Mouse (Mus musculus): Measurements from ENCODE around the gene Dcaf8. TPM values are rescaled to one million over a fixed set of nuclear protein-coding genes. Genes with fewer than 3 reads are reported as not detected.

The Dcaf8 gene
- total RNA-seq, 2 experiments from 2014 or later = 114 to 153 TPM

- DNase-seq = peak; percentile 72
Observed at GRCm38 (mm10) chr1:172148279-172148954, 533 bp downstream of the Dcaf8 start.

GRCm38 (mm10) chr1:172148955-172149815 lies 1.3 kb downstream of the Dcaf8 start:
- no peak for DNase-seq

GRCm38 (mm10) chr1:172154536-172154935 lies 6.7 kb downstream of the Dcaf8 start:
- no peak for DNase-seq

GRCm38 (mm10) chr1:172155518-172155917 lies 7.6 kb downstream of the Dcaf8 start:
- DNase-seq = no peak

GRCm38 (mm10) chr1:172159970-172160369 lies 12.1 kb downstream of the Dcaf8 start:
- DNase-seq = no peak

GRCm38 (mm10) chr1:172160508-172160907 lies 12.6 kb downstream of the Dcaf8 start:
- DNase-seq = no peak

- DNase-seq = peak; percentile 27
Observed at GRCm38 (mm10) chr1:172162009-172162408, 14.1 kb downstream of the Dcaf8 start.

GRCm38 (mm10) chr1:172162959-172163358 lies 15.1 kb downstream of the Dcaf8 start:
- no peak for DNase-seq

GRCm38 (mm10) chr1:172167911-172168310 lies 20.0 kb downstream of the Dcaf8 start:
- DNase-seq = no peak

GRCm38 (mm10) chr1:172169809-172170208 lies 21.9 kb downstream of the Dcaf8 start:
- DNase-seq = no peak

GRCm38 (mm10) chr1:172172381-172172780 lies 24.5 kb downstream of the Dcaf8 start:
- DNase-seq = peak; percentile 26

GRCm38 (mm10) chr1:172173181-172173580 lies 25.3 kb downstream of the Dcaf8 start:
- DNase-seq = no peak

- DNase-seq = no peak
Observed at GRCm38 (mm10) chr1:172177791-172178190, 29.9 kb downstream of the Dcaf8 start.

GRCm38 (mm10) chr1:172179102-172179501 lies 31.2 kb downstream of the Dcaf8 start:
- DNase-seq = no peak

GRCm38 (mm10) chr1:172180881-172181280 lies 33.0 kb downstream of the Dcaf8 start:
- no peak for DNase-seq

- DNase-seq = no peak
Observed at GRCm38 (mm10) chr1:172181777-172182176, 33.9 kb downstream of the Dcaf8 start.

GRCm38 (mm10) chr1:172183056-172183455 lies 35.2 kb downstream of the Dcaf8 start:
- no peak for DNase-seq

- no peak for DNase-seq
Observed at GRCm38 (mm10) chr1:172183915-172184314, 36.0 kb downstream of the Dcaf8 start.

GRCm38 (mm10) chr1:172186401-172187289 lies 38.8 kb downstream of the Dcaf8 start:
- DNase-seq = no peak

- DNase-seq = no peak
Observed at GRCm38 (mm10) chr1:172188891-172189290, 41.0 kb downstream of the Dcaf8 start.

GRCm38 (mm10) chr1:172191578-172191977 lies 43.7 kb downstream of the Dcaf8 start:
- DNase-seq = no peak

GRCm38 (mm10) chr1:172192217-172192616 lies 44.3 kb downstream of the Dcaf8 start:
- DNase-seq = no peak

Data from adrenal gland, postnatal 10 days (tissue).